Mouse (Mus musculus) ovary, postnatal 36 days (tissue): ENCODE data around the gene 4930455H04Rik.

ENCODE experiments used
- DNase-seq: peaks from one replicate; pipeline ENCODE4 v3.0.0; 2022; ENCODE audit warnings: low spot score, mixed read lengths

4930455H04Rik gene

GRCm38 (mm10) chr3:116967967-116968366 is at the start of gene 4930455H04Rik:
Gene 4930455H04Rik (plus strand): TSS chr3:116968267.
- no peak for DNase-seq

GRCm38 (mm10) chr3:116921535-116921934 is 46.5 kb upstream of the 4930455H04Rik start:
- no peak for DNase-seq

GRCm38 (mm10) chr3:116923042-116923441 is 45.0 kb upstream of the 4930455H04Rik start:
- DNase-seq, result no peak

GRCm38 (mm10) chr3:116928994-116929393 is 39.1 kb upstream of the 4930455H04Rik start:
- no peak for DNase-seq

- DNase-seq, result no peak
Measured at GRCm38 (mm10) chr3:116933158-116933557, 34.9 kb upstream of the 4930455H04Rik start.

- no peak for DNase-seq
Measured at GRCm38 (mm10) chr3:116936934-116937691, 31.0 kb upstream of the 4930455H04Rik start.

- DNase-seq, result no peak
Measured at GRCm38 (mm10) chr3:116940804-116941558, 27.1 kb upstream of the 4930455H04Rik start.

GRCm38 (mm10) chr3:116941559-116942117 is 26.4 kb upstream of the 4930455H04Rik start:
- DNase-seq, result no peak

GRCm38 (mm10) chr3:116942751-116943150 is 25.3 kb upstream of the 4930455H04Rik start:
- DNase-seq, result no peak

GRCm38 (mm10) chr3:116943422-116943821 is 24.6 kb upstream of the 4930455H04Rik start:
- no peak for DNase-seq

GRCm38 (mm10) chr3:116946476-116946875 is 21.6 kb upstream of the 4930455H04Rik start:
- DNase-seq, result no peak

- no peak for DNase-seq
Measured at GRCm38 (mm10) chr3:116950665-116951115, 17.4 kb upstream of the 4930455H04Rik start.

GRCm38 (mm10) chr3:116951489-116951888 is 16.6 kb upstream of the 4930455H04Rik start:
- DNase-seq, result no peak

GRCm38 (mm10) chr3:116952242-116952899 is 15.7 kb upstream of the 4930455H04Rik start:
- DNase-seq, result no peak

- DNase-seq, result no peak
Measured at GRCm38 (mm10) chr3:116953366-116953765, 14.7 kb upstream of the 4930455H04Rik start.

- DNase-seq, result no peak
Measured at GRCm38 (mm10) chr3:116955061-116955460, 13.0 kb upstream of the 4930455H04Rik start.

- DNase-seq, result no peak
Measured at GRCm38 (mm10) chr3:116960414-116960813, 7.7 kb upstream of the 4930455H04Rik start.

- no peak for DNase-seq
Measured at GRCm38 (mm10) chr3:116961354-116962142, 6.5 kb upstream of the 4930455H04Rik start.

GRCm38 (mm10) chr3:116963213-116963612 is 4.9 kb upstream of the 4930455H04Rik start:
- no peak for DNase-seq

- DNase-seq, result peak; percentile 32
Measured at GRCm38 (mm10) chr3:116964426-116964825, 3.6 kb upstream of the 4930455H04Rik start.

- DNase-seq, result peak; percentile 25
Measured at GRCm38 (mm10) chr3:116966225-116966624, 1.8 kb upstream of the 4930455H04Rik start.
